Mouse (Mus musculus) limb, embryonic 14.5 days (tissue): ENCODE measurements around the gene Polr2c. TPM values are rescaled to one million over a fixed set of nuclear protein-coding genes. Genes with fewer than 3 reads are reported as not detected.

ENCODE experiments used
- ATAC-seq: fragments of 200-750 bp; cut with Nextera tagmentation; 2 replicates; pipeline ENCODE4 v1.8.0; 2017; ENCODE audit warnings: low read depth, moderate number of reproducible peaks, moderate TSS enrichment; ENCODE audit not compliant: low FRiP score
- DNase-seq: peaks from one replicate; pipeline ENCODE4 v3.0.0-alpha.2; 2015; ENCODE audit warnings: low spot score
- H3K27ac ChIP-seq: fragments of 300-500 bp; sonication (generic); replicated peaks from 2 replicates; pipeline ENCODE4 v1.5.1; 2014; ENCODE audit warnings: low read depth, mild to moderate bottlenecking, low read length, moderate library complexity, mixed read lengths
- H3K27me3 ChIP-seq: fragments of 300-500 bp; sonication (generic); 2 replicates; pipeline ENCODE4 v1.6.1; 2014; ENCODE audit warnings: low read length, mixed read lengths; ENCODE audit not compliant: control insufficient read depth, insufficient read depth
- H3K36me3 ChIP-seq: fragments of 300-500 bp; sonication (generic); 2 replicates; pipeline ENCODE4 v1.6.1; 2014; ENCODE audit warnings: mild to moderate bottlenecking, low read length, moderate library complexity, mixed read lengths; ENCODE audit not compliant: control insufficient read depth, insufficient read depth
- H3K4me1 ChIP-seq: fragments of 300-500 bp; sonication (generic); 2 replicates; pipeline ENCODE4 v1.6.1; 2014; ENCODE audit warnings: antibody characterized with exemption, low read length, mixed read lengths; ENCODE audit not compliant: control insufficient read depth, insufficient read depth
- H3K4me2 ChIP-seq: fragments of 300-500 bp; sonication (generic); replicated peaks from 2 replicates; pipeline ENCODE4 v1.6.1; 2014; ENCODE audit warnings: low read depth, mild to moderate bottlenecking, low read length, moderate library complexity; ENCODE audit not compliant: severe bottlenecking
- H3K4me3 ChIP-seq: fragments of 300-500 bp; sonication (generic); replicated peaks from 2 replicates; pipeline ENCODE4 v1.5.1; 2014; ENCODE audit warnings: low read length
- H3K9ac ChIP-seq: fragments of 300-500 bp; sonication (generic); 2 replicates; pipeline ENCODE4 v1.6.1; 2014; ENCODE audit warnings: mild to moderate bottlenecking, low read depth, low read length, moderate library complexity; ENCODE audit not compliant: severe bottlenecking
- H3K9me3 ChIP-seq: fragments of 300-500 bp; sonication (generic); 2 replicates; pipeline ENCODE4 v1.6.1; 2016; ENCODE audit warnings: low read length; ENCODE audit not compliant: control insufficient read depth
- POLR2A ChIP-seq: fragments of 200-500 bp; IDR thresholded peaks from 2 replicates; pipeline ENCODE4 v1.8.0; 2012; ENCODE audit warnings: inconsistent platforms, mild to moderate bottlenecking, moderate library complexity, borderline replicate concordance; ENCODE audit not compliant: insufficient read depth, insufficient read length; ENCODE audit errors: extremely low read depth
- WGBS: fragments of 180-500 bp; shearing (Covaris S2); extraction: QIAGEN DNeasy Blood & Tissue Kit; methylation state at CpG from one replicate; pipeline ENCODE4 v1.1.7; 2014; 5-methylcytosine and 5-hydroxymethylcytosine counted together
- polyA plus RNA-seq, 2 experiments: library from polyadenylated mRNA; depleted of rRNA in 1 of 2; stranded (reverse) in 1 of 2; unstranded in 1 of 2; fragments of >200 nt; fragmentation: Nextera tagmentation in 1 of 2; extraction: Ambion mirVana in 1 of 2; gene quantifications; 2 replicates each; pipeline versions ENCODE4 v1.2.1 to v1.2.3; 2012 to 2014

Polr2c gene
- polyA plus RNA-seq (2012; rRNA removed) (129 and 135 TPM in 2 replicates), polyA plus RNA-seq (2014; fragmentation: Nextera tagmentation; extraction: Ambion mirVana) (135 and 140 TPM in 2 replicates)

- H3K27ac ChIP-seq = peak within 1 kb of the TSS; percentile 52; the same call in 1 of the 2 replicates
- peaks cover 4% of the 10 kb centered on the region; the same call in 1 of the 2 replicates for H3K4me1 ChIP-seq
- H3K9me3 ChIP-seq = no peaks in the 10 kb centered on the region
- H3K27me3 ChIP-seq = no peaks in the 10 kb centered on the region
- H3K36me3 ChIP-seq = peaks cover 48% of the 10 kb centered on the region
- TF ChIP-seq POLR2A = peak; percentile 78; the same call in 1 of the 2 replicates
- DNase-seq = peak; percentile 90
- peak within 1 kb of the TSS; percentile 91 for H3K4me3 ChIP-seq
- peak within 1 kb of the TSS; percentile 91 for H3K9ac ChIP-seq
- H3K4me2 ChIP-seq = peak within 1 kb of the TSS; percentile 77
- peak; percentile 85 for ATAC-seq
- WGBS = under 1% methylated on average over 68 of the region's 68 CpGs
Observed at GRCm38 (mm10) chr8:94857346-94858173, at the start of gene Polr2c. Gene Polr2c (plus strand): TSS chr8:94857450.

DNA sequence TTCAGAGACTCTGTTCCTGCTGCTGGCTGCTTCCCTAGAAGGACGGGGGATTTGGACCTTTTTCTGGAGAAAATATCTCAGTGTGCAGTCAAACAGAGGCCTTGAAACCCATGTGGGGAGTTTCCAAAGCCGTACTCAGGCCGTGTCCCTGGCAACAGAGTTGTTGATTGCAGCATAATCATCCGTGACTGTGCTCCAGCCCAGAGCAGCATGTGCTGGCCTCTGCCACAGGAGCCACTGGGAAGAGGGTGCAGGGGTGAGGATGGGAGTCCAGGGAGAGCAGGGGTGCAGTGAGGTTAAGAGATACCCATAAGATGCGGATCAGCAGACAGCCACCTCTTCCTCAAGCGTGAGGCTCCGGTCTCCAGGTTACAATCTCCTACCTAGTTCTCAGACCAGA, 49.7 kb upstream of the Polr2c start:
- Histone ChIP-seq H3K4me2 (no peak overlapping the region), H3K9me3 (no peaks in the 10 kb centered on the region), H3K4me1 (no peaks in the 10 kb centered on the region; the same call in 1 of the 2 replicates), H3K9ac (no peak overlapping the region), H3K27me3 (no peaks in the 10 kb centered on the region), H3K27ac (no peak overlapping the region), H3K36me3 (no peaks in the 10 kb centered on the region), H3K4me3 (no peak overlapping the region)
- 65% methylated on average over 7 of the region's 7 CpGs for WGBS
- TF ChIP-seq POLR2A = no peak
- DNase-seq (no peak), ATAC-seq (no peak)

- Histone ChIP-seq H3K27me3 (no peaks in the 10 kb centered on the region), H3K4me3 (no peak overlapping the region), H3K4me2 (no peak overlapping the region), H3K4me1 (no peaks in the 10 kb centered on the region; the same call in 1 of the 2 replicates), H3K27ac (no peak overlapping the region), H3K9ac (no peak overlapping the region), H3K36me3 (no peaks in the 10 kb centered on the region), H3K9me3 (no peaks in the 10 kb centered on the region)
- ATAC-seq (no peak), DNase-seq (no peak)
- no peak for TF ChIP-seq POLR2A
- 75% methylated on average over 6 of the region's 6 CpGs for WGBS
Observed at GRCm38 (mm10) chr8:94808372-94808771, 48.9 kb upstream of the Polr2c start.

DNA sequence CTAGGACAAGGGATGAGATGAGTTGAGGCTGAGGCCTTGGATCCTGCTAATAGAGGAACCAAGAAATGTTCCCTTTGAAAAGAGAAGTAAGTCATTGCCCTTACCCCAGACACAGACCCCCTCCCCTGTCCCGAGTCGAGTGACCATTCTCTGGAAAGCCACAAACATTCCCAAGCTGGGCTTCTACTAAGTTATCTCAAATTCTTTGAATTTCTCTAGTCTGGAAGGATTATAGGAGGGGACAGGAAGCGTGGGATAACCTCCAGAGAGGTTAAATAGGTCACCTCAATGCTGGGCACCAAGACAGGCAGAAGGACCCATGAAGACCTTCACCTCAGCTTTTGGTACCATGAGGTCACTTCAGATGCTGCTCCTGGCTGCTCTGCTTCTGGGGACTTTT, 47.1 kb upstream of the Polr2c start, which contains the start of gene Ccl17:
Gene Ccl17, plus strand, starts transcription at position 301 of the 400 bp plus-strand sequence.
- no peak for TF ChIP-seq POLR2A
- no peak for DNase-seq
- Histone ChIP-seq H3K4me2 (no peak within 1 kb of the TSS), H3K4me3 (no peak within 1 kb of the TSS), H3K27ac (no peak within 1 kb of the TSS), H3K4me1 (no peaks in the 10 kb centered on the region; the same call in 1 of the 2 replicates), H3K9ac (no peak within 1 kb of the TSS), H3K9me3 (no peaks in the 10 kb centered on the region), H3K36me3 (no peaks in the 10 kb centered on the region), H3K27me3 (no peaks in the 10 kb centered on the region)
- no peak for ATAC-seq
- WGBS = 64% methylated on average over 3 of the region's 3 CpGs

- no peak for ATAC-seq
- Histone ChIP-seq H3K4me1 (no peaks in the 10 kb centered on the region; the same call in 1 of the 2 replicates), H3K36me3 (no peaks in the 10 kb centered on the region), H3K9ac (no peak overlapping the region), H3K9me3 (no peaks in the 10 kb centered on the region), H3K27me3 (no peaks in the 10 kb centered on the region), H3K4me2 (no peak overlapping the region), H3K27ac (no peak overlapping the region), H3K4me3 (no peak overlapping the region)
- DNase-seq = no peak
- TF ChIP-seq POLR2A = no peak
- 70% methylated on average over 5 of the region's 5 CpGs for WGBS
Observed at GRCm38 (mm10) chr8:94810855-94811254, 46.4 kb upstream of the Polr2c start.
